Mouse (Mus musculus): Measurements from ENCODE around the gene Heatr6. TPM values are rescaled to one million over a fixed set of nuclear protein-coding genes. Genes with fewer than 3 reads are reported as not detected.
A peak's percentile ranks its signal among the peaks of the same experiment; 100 is the strongest.

Gene Heatr6
- polyA plus RNA-seq, 1 experiment from 2014 or later = 14.4 TPM

GRCm38 (mm10) chr11:83802166-83802565, 48.7 kb downstream of the Heatr6 start:
- TF ChIP-seq CTCF (IDR thresholded peaks at IDR 0.05; ENCODE audit: low read depth) = peak; percentile 80
- 67% methylated on average over 8 of the region's 8 CpGs for WGBS
- DNase-seq (ENCODE audit: low spot score) (peak; percentile 76), ATAC-seq (replicated peaks; ENCODE audit: low FRiP score, low read depth) (no peak)
- Histone ChIP-seq H3K36me3 (ENCODE audit: insufficient read depth, low read length) (no peaks in the 10 kb centered on the region), H3K27me3 (ENCODE audit: insufficient read depth, low read length) (no peaks in the 10 kb centered on the region), H3K4me1 (replicated peaks; ENCODE audit: insufficient read depth, low read length) (no peaks in the 10 kb centered on the region), H3K27ac (no peak overlapping the region), H3K4me2 (ENCODE audit: low read length) (no peak overlapping the region), H3K9ac (ENCODE audit: low read depth, low read length) (no peak overlapping the region), H3K4me3 (replicated peaks; ENCODE audit: low read depth, low read length) (no peak overlapping the region), H3K9me3 (replicated peaks; ENCODE audit: low read length) (no peaks in the 10 kb centered on the region)

- H3K4me2 ChIP-seq (ENCODE audit: low read length) = no peak overlapping the region
- H3K4me3 ChIP-seq (replicated peaks; ENCODE audit: low read depth, low read length) = no peak overlapping the region
- TF ChIP-seq CTCF (IDR thresholded peaks at IDR 0.05; ENCODE audit: low read depth) = no peak
- H3K27me3 ChIP-seq (ENCODE audit: insufficient read depth, low read length) = no peaks in the 10 kb centered on the region
- no peak overlapping the region for H3K9ac ChIP-seq (ENCODE audit: low read depth, low read length)
- ATAC-seq (replicated peaks; ENCODE audit: low FRiP score, low read depth) (no peak), DNase-seq (ENCODE audit: low spot score) (no peak)
- WGBS = 88% methylated on average over 4 of the region's 4 CpGs
- no peak overlapping the region for H3K27ac ChIP-seq
- no peaks in the 10 kb centered on the region for H3K9me3 ChIP-seq (replicated peaks; ENCODE audit: low read length)
- H3K4me1 ChIP-seq (replicated peaks; ENCODE audit: insufficient read depth, low read length) = no peaks in the 10 kb centered on the region
- no peaks in the 10 kb centered on the region for H3K36me3 ChIP-seq (ENCODE audit: insufficient read depth, low read length)
These were observed 49.1 kb downstream of the Heatr6 start for GRCm38 (mm10) chr11:83802581-83802980.

DNA sequence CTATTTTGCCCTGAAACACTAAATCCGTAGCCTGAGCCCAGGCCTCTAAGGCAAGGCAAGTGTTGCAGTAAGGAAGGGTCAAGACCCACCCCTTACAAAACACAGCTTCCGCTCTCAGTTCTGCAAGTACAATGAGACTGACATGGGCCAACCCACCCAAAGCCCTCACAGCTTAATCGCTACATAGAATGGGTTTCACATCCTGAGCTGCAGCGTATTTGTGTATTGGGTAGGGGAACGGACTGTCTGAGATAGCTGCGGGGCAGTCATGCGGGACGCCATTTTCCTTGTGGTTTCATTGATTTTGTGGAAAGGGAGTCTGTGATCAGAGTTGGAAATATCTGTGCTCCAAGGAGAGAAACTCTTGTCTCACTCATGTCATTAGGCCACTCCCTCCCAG, 56.9 kb downstream of the Heatr6 start:
- 62% methylated on average over 8 of the region's 8 CpGs for WGBS
- Histone ChIP-seq H3K4me2 (ENCODE audit: low read length) (no peak overlapping the region), H3K9ac (ENCODE audit: low read depth, low read length) (no peak overlapping the region), H3K4me1 (replicated peaks; ENCODE audit: insufficient read depth, low read length) (no peaks in the 10 kb centered on the region; the same call in 1 of the 2 replicates), H3K9me3 (replicated peaks; ENCODE audit: low read length) (no peaks in the 10 kb centered on the region), H3K27ac (no peak overlapping the region; the same call in 1 of the 2 replicates), H3K36me3 (ENCODE audit: insufficient read depth, low read length) (no peaks in the 10 kb centered on the region), H3K4me3 (replicated peaks; ENCODE audit: low read depth, low read length) (no peak overlapping the region), H3K27me3 (ENCODE audit: insufficient read depth, low read length) (no peaks in the 10 kb centered on the region)
- no peak for TF ChIP-seq CTCF (IDR thresholded peaks at IDR 0.05; ENCODE audit: low read depth)
- DNase-seq (ENCODE audit: low spot score) = no peak
- no peak for ATAC-seq (replicated peaks; ENCODE audit: low FRiP score, low read depth)

DNA sequence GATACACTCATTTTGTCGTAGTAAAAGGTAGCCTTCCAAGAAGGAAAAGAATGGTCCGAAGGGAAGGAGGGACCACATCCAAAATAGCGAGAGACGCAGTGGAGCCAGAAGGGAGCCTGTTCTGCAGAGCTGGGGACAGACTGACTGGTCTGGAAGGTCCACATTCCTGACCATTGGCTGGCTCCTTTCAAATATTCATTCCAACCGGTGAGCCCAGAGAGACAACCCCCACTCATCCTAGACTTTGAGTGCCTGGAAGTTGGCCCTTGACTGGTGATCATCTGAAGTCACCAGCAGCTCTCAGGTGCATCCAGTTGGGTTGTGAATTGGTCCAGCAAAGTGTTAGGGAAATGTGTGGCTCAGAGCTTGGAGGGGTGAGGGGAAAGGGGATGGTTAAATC, 61.7 kb downstream of the Heatr6 start:
- 55% methylated on average over 5 of the region's 5 CpGs for WGBS
- TF ChIP-seq CTCF (IDR thresholded peaks at IDR 0.05; ENCODE audit: low read depth) = no peak
- no peak for ATAC-seq (replicated peaks; ENCODE audit: low FRiP score, low read depth)
- no peak for DNase-seq (ENCODE audit: low spot score)
- peak overlapping the region; percentile 79 for H3K27ac ChIP-seq
- H3K27me3 ChIP-seq (ENCODE audit: insufficient read depth, low read length) = no peaks in the 10 kb centered on the region
- H3K4me1 ChIP-seq (replicated peaks; ENCODE audit: insufficient read depth, low read length) = peaks cover 13% of the 10 kb centered on the region; the same call in 1 of the 2 replicates
- no peaks in the 10 kb centered on the region for H3K9me3 ChIP-seq (replicated peaks; ENCODE audit: low read length)
- H3K9ac ChIP-seq (ENCODE audit: low read depth, low read length) = 0 out of 2 replicates have a peak overlapping the region, but pooled peaks have one; percentile 18
- H3K4me3 ChIP-seq (replicated peaks; ENCODE audit: low read depth, low read length) = no peak overlapping the region
- H3K4me2 ChIP-seq (ENCODE audit: low read length) = no peak overlapping the region; the same call in 1 of the 2 replicates
- H3K36me3 ChIP-seq (ENCODE audit: insufficient read depth, low read length) = no peaks in the 10 kb centered on the region

- WGBS = 5% methylated on average over 9 of the region's 9 CpGs
- Histone ChIP-seq H3K4me3 (replicated peaks; ENCODE audit: low read depth, low read length) (no peak overlapping the region), H3K27ac (peak overlapping the region; percentile 95), H3K9ac (ENCODE audit: low read depth, low read length) (0 out of 2 replicates have a peak overlapping the region, but pooled peaks have one; percentile 18), H3K27me3 (ENCODE audit: insufficient read depth, low read length) (no peaks in the 10 kb centered on the region), H3K4me2 (ENCODE audit: low read length) (no peak overlapping the region; the same call in 1 of the 2 replicates), H3K9me3 (replicated peaks; ENCODE audit: low read length) (no peaks in the 10 kb centered on the region), H3K36me3 (ENCODE audit: insufficient read depth, low read length) (no peaks in the 10 kb centered on the region), H3K4me1 (replicated peaks; ENCODE audit: insufficient read depth, low read length) (peaks cover 13% of the 10 kb centered on the region; the same call in 1 of the 2 replicates)
- ATAC-seq (replicated peaks; ENCODE audit: low FRiP score, low read depth) (no peak), DNase-seq (ENCODE audit: low spot score) (peak; percentile 89)
- TF ChIP-seq CTCF (IDR thresholded peaks at IDR 0.05; ENCODE audit: low read depth) = peak; percentile 88
These were observed 62.1 kb downstream of the Heatr6 start for GRCm38 (mm10) chr11:83815628-83816027.

- peak; percentile 50 for ATAC-seq (replicated peaks; ENCODE audit: low FRiP score, low read depth)
- Histone ChIP-seq H3K36me3 (ENCODE audit: insufficient read depth, low read length) (no peaks in the 10 kb centered on the region), H3K27ac (peak overlapping the region; percentile 95), H3K9me3 (replicated peaks; ENCODE audit: low read length) (no peaks in the 10 kb centered on the region), H3K27me3 (ENCODE audit: insufficient read depth, low read length) (no peaks in the 10 kb centered on the region), H3K4me1 (replicated peaks; ENCODE audit: insufficient read depth, low read length) (peaks cover 13% of the 10 kb centered on the region; the same call in 1 of the 2 replicates), H3K4me2 (ENCODE audit: low read length) (peak overlapping the region; percentile 43), H3K4me3 (replicated peaks; ENCODE audit: low read depth, low read length) (peak overlapping the region; percentile 5; the same call in 1 of the 2 replicates), H3K9ac (ENCODE audit: low read depth, low read length) (0 out of 2 replicates have a peak overlapping the region, but pooled peaks have one; percentile 35)
- no peak for TF ChIP-seq CTCF (IDR thresholded peaks at IDR 0.05; ENCODE audit: low read depth)
- DNase-seq (ENCODE audit: low spot score) = peak; percentile 65
- 37% methylated on average over 6 of the region's 6 CpGs for WGBS
These were observed 63.6 kb downstream of the Heatr6 start for GRCm38 (mm10) chr11:83817048-83817447.

DNA sequence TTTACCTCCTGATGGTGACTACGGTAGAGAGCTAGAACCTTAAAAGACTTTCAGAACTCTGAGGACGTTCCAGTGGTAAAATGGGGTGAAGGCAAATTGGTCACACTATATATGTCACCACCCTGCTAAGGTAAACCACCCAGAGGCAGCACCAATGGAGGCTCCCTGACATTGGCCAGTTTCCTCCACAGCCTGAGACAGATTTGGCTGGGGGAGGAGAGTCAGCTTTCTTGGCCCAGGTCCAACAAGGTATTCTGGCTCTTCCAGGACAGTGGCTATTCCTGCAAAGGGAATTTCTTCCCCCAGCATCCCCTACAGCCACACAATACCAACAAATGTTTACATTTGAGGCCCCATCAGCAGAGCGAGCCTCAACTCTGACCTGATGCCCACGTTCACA, 64.5 kb downstream of the Heatr6 start:
- no peaks in the 10 kb centered on the region for H3K36me3 ChIP-seq (ENCODE audit: insufficient read depth, low read length)
- no peaks in the 10 kb centered on the region for H3K9me3 ChIP-seq (replicated peaks; ENCODE audit: low read length)
- no peak overlapping the region for H3K4me3 ChIP-seq (replicated peaks; ENCODE audit: low read depth, low read length)
- H3K4me1 ChIP-seq (replicated peaks; ENCODE audit: insufficient read depth, low read length) = peaks cover 13% of the 10 kb centered on the region; the same call in 1 of the 2 replicates
- H3K4me2 ChIP-seq (ENCODE audit: low read length) = peak overlapping the region; percentile 23
- H3K27ac ChIP-seq = peak overlapping the region; percentile 95
- ATAC-seq (replicated peaks; ENCODE audit: low FRiP score, low read depth) (no peak), DNase-seq (ENCODE audit: low spot score) (no peak)
- no peak overlapping the region for H3K9ac ChIP-seq (ENCODE audit: low read depth, low read length)
- H3K27me3 ChIP-seq (ENCODE audit: insufficient read depth, low read length) = no peaks in the 10 kb centered on the region
- WGBS = 42% methylated on average over 4 of the region's 4 CpGs
- TF ChIP-seq CTCF (IDR thresholded peaks at IDR 0.05; ENCODE audit: low read depth) = no peak

Measured in kidney, postnatal 0 days (tissue).